ENCODE assay signal across 14 mouse cellular contexts in the genomic region with DNA sequence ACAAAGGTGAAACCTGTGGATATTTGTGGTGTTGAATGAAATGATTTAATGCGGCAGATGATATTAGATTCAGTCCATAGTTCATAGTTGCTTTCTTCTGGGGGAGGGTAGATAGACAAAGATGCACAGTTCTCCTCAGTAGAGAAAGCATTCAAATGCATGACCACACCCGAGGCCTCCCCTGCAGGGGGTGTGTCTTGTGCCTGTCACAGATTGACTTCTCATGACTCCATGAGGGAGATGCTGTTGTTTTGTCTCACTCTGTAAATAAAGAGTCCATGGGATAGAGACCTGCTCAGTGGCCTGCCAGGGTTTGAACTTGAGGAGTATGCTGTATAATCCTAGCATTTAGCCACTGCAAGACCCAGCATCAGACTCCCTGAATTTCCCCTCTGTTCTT.
"Had no signal": no experiment of that assay in that cellular context is flagged by ENCODE, and none has a peak within 500 bp of the region (broad histone marks: within the 10 kb centered on the region; RNA-seq: fewer than 3 reads in every experiment).

No protein-coding gene starts in this region.

- H3K27ac ChIP-seq: layer of hippocampus, adult 2 months; limb, embryonic 13.5 days; midbrain, embryonic 15.5 days; neural tube, embryonic 13.5 days had no signal

- H3K4me1 ChIP-seq: limb, embryonic 13.5 days; midbrain, embryonic 15.5 days; neural tube, embryonic 13.5 days had no signal

- H3K36me3 ChIP-seq: limb, embryonic 13.5 days; midbrain, embryonic 15.5 days; neural tube, embryonic 13.5 days had no signal

- H3K4me3 ChIP-seq: layer of hippocampus, adult 2 months; limb, embryonic 13.5 days; midbrain, embryonic 15.5 days; neural tube, embryonic 13.5 days had no signal

- H3K9ac ChIP-seq: limb, embryonic 13.5 days; midbrain, embryonic 15.5 days; neural tube, embryonic 13.5 days had no signal

- H3K4me2 ChIP-seq: limb, embryonic 13.5 days; midbrain, embryonic 15.5 days; neural tube, embryonic 13.5 days had no signal

- DNase-seq: kidney, adult 9 months; kidney, postnatal 10 days; kidney, postnatal 4 days; left cerebral cortex, postnatal 4 days; lung, adult 18-20 months; retina, postnatal 1 day; right cerebral cortex, postnatal 4 days; spleen, adult 18-20 months; thymus, adult 18-20 months; thymus, postnatal 14 days had no signal

- H3K9me3 ChIP-seq: limb, embryonic 13.5 days; midbrain, embryonic 15.5 days; neural tube, embryonic 13.5 days had no signal

- ATAC-seq: midbrain, embryonic 15.5 days had no signal

- H3K27me3 ChIP-seq: limb, embryonic 13.5 days; midbrain, embryonic 15.5 days; neural tube, embryonic 13.5 days had no signal
